Mouse (Mus musculus) hindbrain, embryonic 14.5 days (tissue): ENCODE measurements around the gene Chd2. TPM values are rescaled to one million over a fixed set of nuclear protein-coding genes. Genes with fewer than 3 reads are reported as not detected.
A peak's percentile ranks its signal among the peaks of the same experiment; 100 is the strongest.
"Not testable (repeated sequence)": the region's sequence is repeated elsewhere in the genome, so short reads cannot be mapped to it uniquely, and the experiment has no call there.

Experiments
- ATAC-seq: fragments of 200-750 bp; cut with Nextera tagmentation; 2 replicates; pipeline ENCODE4 v1.8.0; 2017; ENCODE audit warnings: moderate number of reproducible peaks, mild to moderate bottlenecking, moderate TSS enrichment, moderate library complexity; ENCODE audit not compliant: low FRiP score
- DNase-seq: peaks from one replicate; pipeline ENCODE4 v3.0.0-alpha.2; 2015; ENCODE audit warnings: low spot score
- H3K27ac ChIP-seq: fragments of 300-500 bp; sonication (generic); 2 replicates; pipeline ENCODE4 v1.5.1; 2014; ENCODE audit warnings: mild to moderate bottlenecking, moderate library complexity
- H3K27me3 ChIP-seq: fragments of 300-500 bp; sonication (generic); 2 replicates; pipeline ENCODE4 v1.6.1; 2014; ENCODE audit warnings: mild to moderate bottlenecking, low read length, mixed read lengths; ENCODE audit not compliant: control insufficient read depth, insufficient read depth
- H3K36me3 ChIP-seq: fragments of 300-500 bp; sonication (generic); replicated peaks from 2 replicates; pipeline ENCODE4 v1.6.1; 2014; ENCODE audit not compliant: control insufficient read depth, insufficient read depth
- H3K4me1 ChIP-seq: fragments of 300-500 bp; sonication (generic); replicated peaks from 2 replicates; pipeline ENCODE4 v1.6.1; 2014; ENCODE audit warnings: antibody characterized with exemption, low read length, mixed read lengths; ENCODE audit not compliant: control insufficient read depth, insufficient read depth
- H3K4me2 ChIP-seq: fragments of 300-500 bp; sonication (generic); replicated peaks from 2 replicates; pipeline ENCODE4 v1.6.1; 2014; ENCODE audit warnings: mild to moderate bottlenecking, moderate library complexity
- H3K4me3 ChIP-seq: fragments of 300-500 bp; sonication (generic); replicated peaks from 2 replicates; pipeline ENCODE4 v1.5.1; 2014; ENCODE audit warnings: mild to moderate bottlenecking, low read length
- H3K9ac ChIP-seq: fragments of 300-500 bp; sonication (generic); 2 replicates; pipeline ENCODE4 v1.6.1; 2014
- H3K9me3 ChIP-seq: fragments of 300-500 bp; sonication (generic); 2 replicates; pipeline ENCODE4 v1.6.1; 2016; ENCODE audit warnings: low read length; ENCODE audit not compliant: control insufficient read depth
- WGBS: fragments of 180-500 bp; shearing (Covaris S2); extraction: QIAGEN DNeasy Blood & Tissue Kit; methylation state at CpG from one replicate; pipeline ENCODE4 v1.1.7; 2014; 5-methylcytosine and 5-hydroxymethylcytosine counted together
- polyA plus RNA-seq: library from polyadenylated mRNA; unstranded; fragments of >200 nt; fragmentation: Nextera tagmentation; extraction: Ambion mirVana; gene quantifications from 2 replicates; pipeline ENCODE4 v1.2.1, GENCODE M21; 2014

Chd2 gene
- polyA plus RNA-seq, 1 experiment from 2014 or later, result 42.3 TPM

DNA sequence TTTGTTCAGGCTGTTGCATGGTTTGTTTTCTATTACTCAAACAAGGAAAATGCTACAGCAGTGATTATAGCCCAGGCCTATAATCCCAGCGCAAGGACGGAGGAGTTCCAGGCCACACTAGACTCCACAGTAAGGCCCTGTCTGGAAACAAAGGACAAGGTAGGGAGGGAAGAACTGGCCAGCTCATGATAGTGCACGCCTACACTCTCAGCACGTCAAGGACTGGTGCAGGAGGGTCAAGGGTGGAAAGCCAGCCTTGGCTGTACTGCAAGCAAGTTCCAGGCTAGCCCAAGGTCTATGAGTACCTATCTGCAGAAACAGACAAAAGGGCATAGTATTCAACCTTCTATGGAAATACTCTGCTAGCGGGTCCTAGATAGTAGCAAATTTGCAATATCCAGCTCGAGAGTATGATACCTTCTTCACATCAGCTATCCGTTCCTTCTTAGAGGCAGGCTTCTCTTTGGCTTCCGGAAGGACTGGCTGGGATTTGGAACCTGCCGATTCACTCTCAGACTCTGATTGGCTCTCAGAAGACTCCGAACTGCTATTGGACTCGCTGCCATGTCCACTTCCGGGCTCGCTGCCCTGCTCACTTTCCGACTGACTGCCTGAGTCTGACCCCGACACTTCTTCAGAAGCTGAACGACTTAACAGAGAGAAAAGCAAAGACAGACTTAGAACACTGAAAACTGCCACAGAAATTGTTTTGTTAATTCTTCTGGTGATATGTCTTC is 22.4 kb downstream of the Chd2 start:
- Histone ChIP-seq H3K9ac (no peak overlapping the region), H3K27me3 (no peaks in the 10 kb centered on the region), H3K4me2 (no peak overlapping the region), H3K4me3 (no peak overlapping the region), H3K4me1 (peaks cover 4% of the 10 kb centered on the region; the same call in 1 of the 2 replicates), H3K9me3 (no peaks in the 10 kb centered on the region), H3K36me3 (peaks cover 48% of the 10 kb centered on the region), H3K27ac (no peak overlapping the region)
- no peak for DNase-seq
- no peak for ATAC-seq
- WGBS, result 94% methylated on average over 16 of the region's 16 CpGs

DNA sequence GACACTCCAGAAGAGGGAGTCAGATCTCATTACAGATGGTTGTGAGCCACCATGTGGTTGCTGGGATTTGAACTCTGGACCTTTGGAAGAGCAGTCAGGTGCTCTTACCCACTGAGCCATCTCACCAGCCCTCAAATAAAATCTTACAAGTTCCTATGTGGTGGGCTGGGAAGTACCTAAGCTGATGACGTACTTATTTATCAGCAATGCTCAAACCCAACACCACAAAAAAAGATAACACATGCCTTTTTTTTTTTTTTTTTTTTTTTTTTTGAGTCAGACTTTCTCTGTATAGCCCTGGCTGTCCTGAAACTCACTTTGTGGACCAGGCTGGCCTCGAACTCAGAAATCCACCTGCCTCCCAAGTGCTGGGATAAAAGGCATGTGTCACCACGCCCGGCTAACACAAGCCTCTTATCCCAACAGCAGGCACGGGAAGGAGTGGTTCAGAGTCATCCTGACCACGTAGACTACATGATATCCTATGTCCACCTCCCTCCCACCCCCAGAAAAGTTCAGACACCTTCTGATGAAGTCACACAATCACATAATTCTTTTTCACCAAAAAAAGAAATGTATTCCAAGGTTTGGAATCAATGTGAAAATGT is 23.2 kb downstream of the Chd2 start:
- DNase-seq, H3K9ac ChIP-seq, H3K4me2 ChIP-seq, ATAC-seq, H3K4me3 ChIP-seq, H3K27me3 ChIP-seq, H3K9me3 ChIP-seq, H3K27ac ChIP-seq, H3K4me1 ChIP-seq: not testable (repeated sequence)
- 93% methylated on average over 6 of the region's 6 CpGs for whole genome bisulfite sequencing
- peaks cover 54% of the 10 kb centered on the region for H3K36me3 ChIP-seq

DNA sequence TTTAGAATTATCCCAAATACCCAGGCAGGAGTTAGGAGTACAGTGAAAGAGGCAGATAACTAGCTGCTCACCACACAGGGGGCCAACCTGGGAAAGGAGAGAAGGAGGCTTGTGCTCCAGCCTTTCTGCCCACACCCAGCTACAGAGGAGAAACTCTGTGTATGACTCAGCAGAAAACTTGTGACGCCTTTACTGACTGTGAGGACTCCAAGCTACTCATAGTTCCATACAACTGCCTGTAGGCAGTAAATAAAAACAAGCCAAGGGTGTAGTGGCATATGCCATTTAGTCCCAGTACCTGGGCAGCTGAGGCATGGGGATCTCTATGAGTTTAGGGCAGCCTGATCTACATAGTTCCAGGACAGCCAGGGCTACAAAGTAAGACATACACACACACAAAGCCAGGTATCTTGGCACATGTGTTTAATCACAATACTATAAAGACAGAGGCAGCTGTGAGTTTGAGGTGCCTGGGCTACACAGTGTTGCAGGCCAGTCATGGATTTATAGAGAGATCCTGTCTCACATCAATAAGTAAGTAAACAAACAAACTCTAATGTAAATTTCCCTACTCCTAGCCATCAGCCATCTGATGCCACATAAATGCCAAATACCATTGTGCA is 24.1 kb downstream of the Chd2 start:
- no peaks in the 10 kb centered on the region; the same call in 1 of the 2 replicates for H3K4me1 ChIP-seq
- H3K9ac ChIP-seq, result no peak overlapping the region
- peaks cover 63% of the 10 kb centered on the region for H3K36me3 ChIP-seq
- no peak for DNase-seq
- no peak overlapping the region for H3K27ac ChIP-seq
- no peak for ATAC-seq
- no peak overlapping the region for H3K4me3 ChIP-seq
- H3K27me3 ChIP-seq, result no peaks in the 10 kb centered on the region
- no peaks in the 10 kb centered on the region for H3K9me3 ChIP-seq
- H3K4me2 ChIP-seq, result no peak overlapping the region
- WGBS, result 70% methylated on average over 1 of the region's 1 CpGs

DNA sequence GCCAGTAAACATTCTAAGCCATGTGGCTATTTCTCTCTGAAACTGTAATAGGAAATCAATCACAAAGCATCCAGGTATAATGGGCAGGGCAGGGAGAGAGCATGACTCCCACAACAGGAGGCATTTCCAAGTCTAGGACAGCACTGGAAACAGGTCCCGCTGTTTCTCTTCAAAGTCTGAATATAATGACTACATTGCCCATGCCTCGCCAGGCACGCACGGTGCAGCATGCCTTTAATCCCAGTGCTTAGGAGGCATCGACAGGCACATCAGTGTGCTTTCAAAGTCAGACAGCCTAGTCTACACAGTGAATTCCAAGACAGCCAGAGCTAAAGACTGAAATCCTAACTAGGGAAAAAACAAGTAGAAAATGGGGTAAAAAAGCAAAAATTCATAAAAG is 24.8 kb downstream of the Chd2 start:
- no peak overlapping the region for H3K9ac ChIP-seq
- H3K4me3 ChIP-seq, result no peak overlapping the region
- peaks cover 70% of the 10 kb centered on the region for H3K36me3 ChIP-seq
- H3K27ac ChIP-seq, result no peak overlapping the region; the same call in 1 of the 2 replicates
- no peak overlapping the region for H3K4me2 ChIP-seq
- 74% methylated on average over 5 of the region's 5 CpGs for WGBS
- H3K4me1 ChIP-seq, result no peaks in the 10 kb centered on the region; the same call in 1 of the 2 replicates
- no peak for DNase-seq
- no peaks in the 10 kb centered on the region for H3K27me3 ChIP-seq
- no peaks in the 10 kb centered on the region for H3K9me3 ChIP-seq
- ATAC-seq, result no peak

DNA sequence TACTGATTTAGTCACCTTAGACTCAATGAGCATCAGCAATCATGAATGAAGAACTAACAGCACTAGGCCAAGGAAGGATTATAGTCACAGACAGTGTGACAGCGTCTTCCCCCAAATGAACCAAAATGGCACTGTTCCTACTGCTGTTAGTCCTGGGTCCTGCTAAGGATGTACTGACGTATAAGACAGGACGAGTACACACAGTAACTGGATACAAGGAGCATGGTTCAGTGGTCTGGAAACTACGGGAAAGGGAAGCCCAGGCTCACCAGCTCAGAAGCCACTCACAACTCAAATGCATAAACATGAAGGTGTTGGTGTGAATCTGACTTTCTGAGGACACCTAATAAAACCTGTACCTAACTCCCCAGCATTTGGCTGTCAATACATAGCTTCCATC is 27.1 kb downstream of the Chd2 start:
- Histone ChIP-seq H3K9me3 (no peaks in the 10 kb centered on the region), H3K27ac (no peak overlapping the region), H3K9ac (no peak overlapping the region), H3K4me2 (no peak overlapping the region), H3K27me3 (no peaks in the 10 kb centered on the region), H3K36me3 (peaks cover 85% of the 10 kb centered on the region), H3K4me1 (no peaks in the 10 kb centered on the region; the same call in 1 of the 2 replicates), H3K4me3 (no peak overlapping the region)
- ATAC-seq (no peak), DNase-seq (no peak)
- 82% methylated on average over 4 of the region's 4 CpGs for WGBS

DNA sequence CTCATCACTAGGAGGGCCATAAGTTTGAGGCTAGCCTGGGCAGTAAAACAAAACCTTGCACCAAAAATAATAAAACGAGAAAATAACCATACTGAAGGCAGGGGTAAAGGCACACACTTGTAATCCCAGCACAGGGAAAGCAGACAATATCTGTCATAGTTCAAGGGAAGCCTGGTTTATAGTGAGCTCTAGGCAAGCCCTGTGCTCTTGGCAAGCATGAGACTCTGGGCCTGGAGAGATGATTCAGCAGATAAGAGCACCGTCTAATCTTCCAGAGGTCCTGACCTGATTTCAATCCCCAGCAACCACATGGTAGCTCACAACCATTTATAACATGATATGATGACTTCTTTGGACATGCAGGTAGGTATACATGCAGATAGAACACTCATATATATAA is 29.2 kb downstream of the Chd2 start:
- Histone ChIP-seq H3K9me3 (no peaks in the 10 kb centered on the region), H3K4me1 (no peaks in the 10 kb centered on the region; the same call in 1 of the 2 replicates), H3K9ac (no peak overlapping the region), H3K36me3 (peaks cover 87% of the 10 kb centered on the region), H3K27ac (no peak overlapping the region), H3K4me3 (no peak overlapping the region), H3K27me3 (no peaks in the 10 kb centered on the region), H3K4me2 (no peak overlapping the region)
- WGBS, result 78% methylated on average over 2 of the region's 2 CpGs
- DNase-seq (no peak), ATAC-seq (no peak)

DNA sequence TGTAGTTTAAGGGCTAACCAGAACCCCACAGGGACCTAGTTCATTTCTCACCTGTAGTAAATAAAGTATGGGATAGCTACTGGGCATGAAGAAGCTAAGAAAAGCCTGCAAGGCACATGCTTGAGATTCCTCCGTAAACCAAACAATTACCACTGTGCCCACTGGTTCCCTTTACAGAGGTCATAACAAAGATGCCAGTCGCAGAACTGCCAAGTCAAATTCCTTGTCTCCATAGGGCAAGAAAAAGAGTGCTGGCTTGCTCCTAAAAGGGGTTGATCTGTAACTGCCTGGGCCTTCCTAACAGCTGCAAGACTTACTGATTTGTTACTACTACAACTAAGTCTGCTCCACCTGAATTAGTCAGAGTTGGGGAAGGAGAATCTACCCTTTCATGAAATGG is 32.9 kb downstream of the Chd2 start:
- H3K9me3 ChIP-seq, result no peaks in the 10 kb centered on the region
- H3K4me1 ChIP-seq, result no peaks in the 10 kb centered on the region
- DNase-seq, result no peak
- 88% methylated on average over 2 of the region's 2 CpGs for WGBS
- H3K36me3 ChIP-seq, result peaks cover 89% of the 10 kb centered on the region
- H3K27me3 ChIP-seq, result no peaks in the 10 kb centered on the region
- no peak for ATAC-seq
- no peak overlapping the region for H3K9ac ChIP-seq
- no peak overlapping the region for H3K4me2 ChIP-seq
- H3K4me3 ChIP-seq, result no peak overlapping the region
- H3K27ac ChIP-seq, result no peak overlapping the region

DNA sequence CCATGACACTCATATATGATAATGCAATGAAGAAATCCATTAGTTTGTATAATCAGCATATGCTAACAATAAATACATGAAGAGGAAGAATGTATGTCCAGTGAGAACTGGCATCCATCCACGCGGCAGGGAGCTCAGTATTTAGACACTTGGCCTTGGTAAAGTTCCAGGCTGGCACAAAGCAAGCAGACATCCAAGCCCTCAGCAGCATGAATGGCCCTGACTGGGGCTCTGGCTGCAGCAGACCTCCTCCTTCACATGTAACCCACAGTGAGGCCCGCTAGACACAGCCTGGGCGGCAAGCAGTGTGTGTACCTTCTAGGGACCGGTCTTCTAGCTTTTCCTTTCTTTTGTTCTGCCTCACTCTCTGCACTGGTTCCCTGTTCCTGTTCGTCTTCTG is 34.1 kb downstream of the Chd2 start:
- Histone ChIP-seq H3K4me3 (no peak overlapping the region), H3K36me3 (peaks cover 88% of the 10 kb centered on the region), H3K9me3 (no peaks in the 10 kb centered on the region), H3K27ac (no peak overlapping the region), H3K27me3 (no peaks in the 10 kb centered on the region), H3K4me1 (no peaks in the 10 kb centered on the region), H3K9ac (no peak overlapping the region), H3K4me2 (no peak overlapping the region)
- peak; percentile 81; the same call in 1 of the 2 replicates for ATAC-seq
- peak; percentile 64 for DNase-seq
- WGBS, result 79% methylated on average over 6 of the region's 6 CpGs

DNA sequence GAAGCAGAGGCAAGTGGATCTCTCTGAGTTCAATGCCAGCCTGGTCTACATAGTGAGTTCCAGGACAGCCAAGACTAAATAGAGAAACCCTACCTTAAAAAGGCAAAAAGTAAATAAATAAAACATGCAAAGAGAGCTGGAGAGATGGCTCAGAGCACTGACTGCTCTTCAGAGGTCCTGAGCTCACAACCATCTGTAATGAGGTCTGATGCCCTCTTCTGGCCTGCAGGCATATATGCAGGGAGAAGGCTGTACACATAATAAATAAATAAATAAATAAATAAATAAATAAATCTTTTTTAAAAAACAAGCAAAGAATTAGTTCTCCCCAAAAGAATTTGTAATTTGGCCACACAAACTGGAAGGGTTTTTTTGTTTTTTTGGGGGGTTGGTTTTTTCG is 34.8 kb downstream of the Chd2 start:
- 100% methylated on average over 1 of the region's 1 CpGs for WGBS
- no peaks in the 10 kb centered on the region for H3K27me3 ChIP-seq
- no peak for ATAC-seq

More for the DNA sequence above, 34.8 kb downstream of the Chd2 start:
- Histone ChIP-seq H3K4me3 (no peak overlapping the region), H3K4me2 (no peak overlapping the region), H3K36me3 (peaks cover 89% of the 10 kb centered on the region), H3K9me3 (no peaks in the 10 kb centered on the region), H3K27ac (no peak overlapping the region), H3K4me1 (no peaks in the 10 kb centered on the region), H3K9ac (no peak overlapping the region)
- no peak for DNase-seq
